Mouse (Mus musculus) spleen, postnatal 14 days (tissue): ENCODE data around the gene Cradd.

Experiments used
- DNase-seq, 2 experiments: peaks; one replicate each; pipeline ENCODE4 v3.0.0; 2021 to 2022; ENCODE audit warnings: low spot score in 2 of 2

Gene Cradd

GRCm38 (mm10) chr10:95332596-95332995, 8.7 kb upstream of the Cradd start:
- no peak for DNase-seq

GRCm38 (mm10) chr10:95330375-95331363, 6.7 kb upstream of the Cradd start:
- no peak for DNase-seq

GRCm38 (mm10) chr10:95329884-95330283, 6.0 kb upstream of the Cradd start:
- DNase-seq: no peak

- no peak for DNase-seq
Observed at GRCm38 (mm10) chr10:95324278-95324631, 322 bp upstream of the Cradd start.

GRCm38 (mm10) chr10:95322076-95323070, 1.6 kb downstream of the Cradd start:
- DNase-seq: no peak

- no peak for DNase-seq
Observed at GRCm38 (mm10) chr10:95319001-95319400, 4.9 kb downstream of the Cradd start.

GRCm38 (mm10) chr10:95318392-95318708, 5.6 kb downstream of the Cradd start:
- no peak for DNase-seq

GRCm38 (mm10) chr10:95317581-95318391, 6.1 kb downstream of the Cradd start:
- DNase-seq: no peak

- DNase-seq: no peak
Observed at GRCm38 (mm10) chr10:95317091-95317490, 6.8 kb downstream of the Cradd start.

GRCm38 (mm10) chr10:95316675-95317074, 7.3 kb downstream of the Cradd start:
- DNase-seq: no peak

- no peak for DNase-seq
Observed at GRCm38 (mm10) chr10:95315801-95316474, 8.0 kb downstream of the Cradd start.

GRCm38 (mm10) chr10:95315321-95315720, 8.6 kb downstream of the Cradd start:
- DNase-seq: no peak

GRCm38 (mm10) chr10:95314019-95314418, 9.9 kb downstream of the Cradd start:
- no peak for DNase-seq

GRCm38 (mm10) chr10:95313524-95313923, 10.4 kb downstream of the Cradd start:
- DNase-seq: no peak

- no peak for DNase-seq
Observed at GRCm38 (mm10) chr10:95310688-95311441, 13.1 kb downstream of the Cradd start.

GRCm38 (mm10) chr10:95309412-95310322, 14.3 kb downstream of the Cradd start:
- no peak for DNase-seq

- no peak for DNase-seq
Observed at GRCm38 (mm10) chr10:95308991-95309390, 14.9 kb downstream of the Cradd start.

- DNase-seq: no peak
Observed at GRCm38 (mm10) chr10:95307916-95308315, 16.0 kb downstream of the Cradd start.
